Mouse (Mus musculus): ENCODE results near the gene Spata21.

The Spata21 gene

GRCm38 (mm10) chr4:141076761-141077506 is 11.2 kb upstream of the Spata21 start:
- DNase-seq, result peak; percentile 44 to 50

DNA sequence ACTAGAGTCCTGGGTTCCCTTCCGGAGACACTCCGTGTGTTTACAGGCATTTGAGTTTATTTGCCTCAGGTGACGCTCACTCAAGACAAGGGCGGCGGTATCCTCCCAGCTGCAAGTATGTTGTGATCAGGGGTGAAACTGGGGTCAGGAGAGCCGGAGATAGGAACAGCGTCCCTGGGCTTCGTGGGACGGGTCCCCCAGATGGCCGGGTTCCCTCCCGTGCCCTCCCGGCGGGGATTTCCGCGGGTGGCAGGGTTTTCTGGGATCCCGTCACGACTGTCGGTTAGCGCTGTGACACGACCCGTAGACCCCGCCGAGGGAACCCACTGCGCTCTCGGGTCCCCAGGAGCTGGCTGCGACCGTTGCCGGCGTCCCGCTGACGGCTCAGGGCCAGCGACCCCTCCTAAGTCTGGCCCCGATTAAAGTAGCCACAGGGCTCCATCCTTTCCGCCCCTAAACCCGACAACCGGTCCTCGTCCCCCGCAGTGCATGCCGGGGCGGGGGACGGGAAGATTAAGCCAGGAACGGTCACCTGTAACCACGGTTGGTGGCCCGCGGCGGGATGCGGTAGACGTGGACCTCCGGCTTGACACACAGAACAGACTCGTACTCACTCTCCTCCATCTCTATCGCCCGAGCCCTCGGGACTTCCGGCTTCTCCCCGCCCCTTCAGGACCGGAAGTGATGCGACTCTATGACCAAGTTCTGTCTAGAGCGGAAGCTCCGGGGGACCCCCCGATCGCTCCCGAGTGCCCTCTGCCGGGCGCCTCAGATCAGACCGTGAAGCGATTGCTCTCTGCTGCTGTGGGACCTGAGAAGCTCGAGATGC is 10.2 kb upstream of the Spata21 start, which contains the start of gene Necap2:
TSS of gene Necap2 (minus strand) at position 677 of the 829 bp plus-strand sequence.
- peak; percentile 95 to 96 for DNase-seq

GRCm38 (mm10) chr4:141078510-141079137 is 9.5 kb upstream of the Spata21 start:
- no peak for DNase-seq

DNA sequence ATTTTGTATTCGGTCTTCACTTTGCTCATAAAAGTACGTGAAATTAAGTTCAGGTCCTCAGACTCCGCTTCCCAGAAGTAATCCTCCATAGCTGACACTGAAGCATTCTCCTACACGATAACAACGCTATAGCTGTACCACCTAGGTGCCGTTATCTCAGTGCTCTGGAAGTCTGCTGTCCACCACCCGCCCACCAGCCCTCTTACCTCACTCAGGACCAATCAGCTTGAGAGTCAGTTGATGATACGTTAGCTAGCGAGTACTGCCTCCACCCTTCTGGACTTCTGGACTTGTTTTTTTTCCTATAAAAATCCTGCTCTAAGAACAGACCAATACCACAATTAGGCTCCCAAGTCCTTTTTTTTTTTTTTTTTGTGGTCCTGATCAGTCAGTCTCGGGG is 1.3 kb upstream of the Spata21 start:
- no peak for DNase-seq

DNA sequence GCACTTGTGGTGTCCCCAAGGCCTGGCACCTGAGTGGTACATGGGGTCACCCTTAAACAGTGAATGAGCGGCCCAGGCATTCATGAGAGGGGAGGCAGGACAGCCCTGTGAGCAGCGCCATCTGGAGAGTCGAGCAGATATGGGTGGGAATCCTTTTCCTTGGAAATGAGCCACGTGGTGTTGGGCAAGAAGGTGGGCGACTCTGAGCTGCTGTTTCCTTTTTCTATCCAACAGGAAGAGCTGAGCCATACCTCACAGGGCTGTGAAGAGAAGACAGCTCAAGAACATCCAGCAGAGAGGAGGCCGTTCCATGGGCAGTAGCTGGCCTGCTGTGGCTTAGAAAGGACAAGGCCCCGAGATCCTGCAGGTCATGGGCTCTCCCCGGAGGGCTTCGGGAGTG is 581 bp downstream of the Spata21 start:
- DNase-seq, result no peak

GRCm38 (mm10) chr4:141095016-141095415 is 6.9 kb downstream of the Spata21 start:
- DNase-seq, result no peak

DNA sequence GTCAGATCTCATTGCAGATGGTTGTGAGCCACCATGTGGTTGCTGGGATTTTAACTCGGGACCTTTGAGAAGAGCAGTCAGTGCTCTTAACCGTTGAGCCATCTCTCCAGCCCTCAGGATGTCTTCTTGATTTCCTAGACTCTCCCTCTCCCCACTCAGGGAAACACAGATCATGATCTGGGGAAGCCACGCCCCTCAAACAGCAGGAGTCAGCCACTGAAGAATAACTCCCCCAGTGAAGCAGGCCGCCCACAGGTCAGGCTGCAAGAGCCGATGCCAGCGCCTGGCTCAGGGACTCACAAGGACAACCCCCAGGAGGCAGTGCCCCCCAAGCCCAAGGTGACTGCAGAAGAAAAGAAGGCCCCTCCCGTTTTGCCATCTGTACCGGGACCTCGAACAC is 8.6 kb downstream of the Spata21 start:
- DNase-seq, result no peak

- no peak for DNase-seq
Observed at GRCm38 (mm10) chr4:141098935-141099334, 10.8 kb downstream of the Spata21 start.

GRCm38 (mm10) chr4:141099956-141100355 is 11.8 kb downstream of the Spata21 start:
- DNase-seq, result no peak

GRCm38 (mm10) chr4:141101291-141101690 is 13.2 kb downstream of the Spata21 start:
- no peak for DNase-seq

- peak in 1 of 2 experiments; percentile 27 for DNase-seq
Observed at GRCm38 (mm10) chr4:141101855-141102254, 13.7 kb downstream of the Spata21 start.

DNA sequence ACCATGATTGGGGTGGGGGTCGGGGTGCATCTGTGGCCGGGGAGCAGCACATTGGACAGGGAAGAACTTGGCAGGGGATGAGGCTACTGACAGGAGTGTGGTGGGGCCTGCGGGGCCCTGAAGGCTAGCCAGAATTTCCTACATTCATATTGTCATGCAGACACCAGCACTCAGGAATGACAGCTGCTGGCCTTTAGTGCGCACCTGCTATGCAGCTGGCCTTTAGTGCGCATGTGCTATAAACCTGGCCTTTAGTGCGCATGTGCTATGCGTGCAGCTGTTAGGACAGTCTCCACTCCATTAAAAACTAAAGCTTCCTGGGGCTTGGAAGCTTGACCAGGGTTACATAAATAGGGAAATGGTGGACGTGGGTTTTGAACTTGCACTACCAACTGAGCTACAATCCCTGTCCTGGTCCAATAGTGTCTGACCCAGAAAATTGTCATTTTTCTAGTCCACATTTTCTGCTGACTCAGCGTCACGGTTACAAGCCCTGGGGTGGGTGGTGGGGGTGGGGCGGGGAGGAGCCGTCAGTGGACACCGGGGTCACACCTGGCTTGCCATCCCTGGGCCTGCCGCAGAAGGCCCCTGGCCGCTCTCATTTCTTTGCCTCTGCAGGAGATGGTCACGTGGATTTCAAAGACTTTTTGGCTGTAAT is 18.5 kb downstream of the Spata21 start:
- no peak for DNase-seq

DNA sequence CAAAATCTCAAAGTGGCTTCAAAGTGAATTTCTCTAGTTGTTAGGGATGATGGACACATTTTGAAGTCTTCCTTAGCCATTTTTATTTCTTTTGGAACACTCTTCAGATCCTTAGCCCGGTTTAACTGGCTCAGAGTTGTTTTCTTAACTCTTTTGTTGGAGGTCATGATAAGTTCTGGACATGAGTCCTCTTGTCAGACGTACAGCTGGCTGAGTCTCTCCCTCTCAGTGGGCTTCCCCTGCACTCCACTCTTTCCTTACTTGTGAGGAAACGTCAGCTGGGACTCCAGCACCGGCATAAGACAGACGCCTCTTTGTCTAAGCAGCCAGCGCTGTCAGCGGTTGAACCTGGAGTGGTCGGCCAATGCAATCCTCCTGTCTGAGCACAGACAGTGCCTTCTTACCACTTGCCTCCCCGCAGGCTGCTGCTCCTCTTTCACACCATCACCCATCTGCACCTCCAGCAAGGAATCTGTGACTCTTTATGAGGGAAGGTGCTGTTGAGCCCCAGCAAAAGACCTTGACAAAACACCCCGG is 20.1 kb downstream of the Spata21 start:
- no peak for DNase-seq

GRCm38 (mm10) chr4:141113831-141114230 is 25.7 kb downstream of the Spata21 start:
- peak; percentile 58 to 70 for DNase-seq

DNA sequence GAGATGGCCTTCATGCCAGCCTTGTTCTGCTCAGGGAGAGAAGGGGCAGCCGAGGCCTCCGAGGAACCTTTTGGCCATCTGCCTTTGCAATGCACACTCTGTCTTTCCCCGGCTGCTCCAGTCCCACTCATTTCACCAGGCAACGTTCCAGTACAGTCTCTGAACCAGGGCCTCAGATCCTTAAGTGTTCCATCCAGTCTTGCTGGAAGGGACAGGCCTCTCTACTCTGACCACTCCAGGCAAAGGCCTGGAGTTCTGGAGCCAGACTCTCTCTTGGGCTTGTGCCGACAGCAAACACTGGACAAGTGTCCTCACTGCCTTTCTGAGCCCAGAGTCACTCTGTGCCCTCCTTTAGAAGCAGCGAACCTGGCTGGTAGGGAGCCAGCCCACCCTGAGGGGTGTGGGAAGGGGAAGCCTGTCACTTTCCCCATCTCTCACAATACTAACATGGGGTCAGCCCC is 26.4 kb downstream of the Spata21 start:
- peak; percentile 70 to 79 for DNase-seq

DNA sequence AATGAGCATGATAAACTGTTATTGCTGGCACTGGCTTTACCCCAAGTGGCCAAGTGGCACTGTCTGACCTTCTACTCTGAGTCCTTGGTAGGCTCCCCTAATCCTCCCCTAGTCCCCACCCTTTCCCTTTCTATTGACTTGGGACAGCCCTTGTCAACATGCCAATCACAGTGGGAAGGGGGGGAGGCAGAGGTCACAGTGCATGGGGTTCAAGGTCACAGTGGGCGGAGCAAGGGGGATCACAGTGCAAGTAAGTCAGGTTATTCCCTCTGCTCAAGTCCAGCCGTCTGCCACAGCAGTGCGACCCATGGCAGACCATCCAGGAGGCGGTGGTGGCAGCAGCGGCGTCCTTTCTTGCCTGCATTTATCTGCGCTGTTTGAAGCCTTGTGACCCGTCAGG is 27.3 kb downstream of the Spata21 start:
- no peak for DNase-seq

- DNase-seq, result no peak
Observed at GRCm38 (mm10) chr4:141118691-141119090, 30.6 kb downstream of the Spata21 start.

DNA sequence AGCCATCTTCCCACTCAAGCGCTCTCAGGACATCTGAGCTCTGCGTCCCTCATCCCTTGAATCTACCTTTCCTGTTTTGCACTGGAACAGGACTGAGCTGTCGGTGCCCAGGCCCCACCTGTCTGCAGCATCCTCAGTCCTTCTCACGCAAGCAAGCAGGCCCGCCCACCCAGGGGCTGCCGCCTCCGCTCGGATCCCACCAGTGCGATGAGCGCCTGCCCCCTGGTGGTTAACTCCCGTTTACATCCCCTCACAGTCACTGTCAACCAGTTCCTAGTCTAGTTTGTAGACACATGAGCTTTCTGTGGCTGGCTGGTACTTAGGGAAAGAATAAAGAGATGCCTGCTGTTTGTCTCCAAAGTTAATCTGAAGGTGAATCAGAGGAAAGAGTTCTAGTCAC is 32.6 kb downstream of the Spata21 start:
- peak in 1 of 2 experiments; percentile 50 for DNase-seq

DNA sequence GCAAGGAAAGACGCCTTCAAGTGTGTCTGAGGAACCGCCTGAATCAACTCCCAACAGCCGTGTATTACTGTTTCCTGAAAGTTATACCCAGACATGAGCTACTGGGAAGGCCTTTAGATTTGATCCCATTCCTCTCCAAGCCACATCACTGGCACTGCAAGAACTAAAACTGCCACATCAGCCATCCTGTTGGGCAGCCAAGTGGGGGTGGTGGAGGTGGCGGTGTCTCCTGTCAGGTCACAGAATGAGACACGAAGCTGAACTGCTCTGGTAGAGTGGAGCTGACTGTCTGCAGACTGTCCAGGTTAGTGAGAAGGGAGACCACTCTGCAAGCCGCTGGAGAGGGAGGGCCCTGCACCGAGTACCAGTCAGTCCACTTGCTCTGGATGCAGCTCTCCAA is 34.5 kb downstream of the Spata21 start:
- no peak for DNase-seq

GRCm38 (mm10) chr4:141123065-141123464 is 34.9 kb downstream of the Spata21 start:
- no peak for DNase-seq

DNA sequence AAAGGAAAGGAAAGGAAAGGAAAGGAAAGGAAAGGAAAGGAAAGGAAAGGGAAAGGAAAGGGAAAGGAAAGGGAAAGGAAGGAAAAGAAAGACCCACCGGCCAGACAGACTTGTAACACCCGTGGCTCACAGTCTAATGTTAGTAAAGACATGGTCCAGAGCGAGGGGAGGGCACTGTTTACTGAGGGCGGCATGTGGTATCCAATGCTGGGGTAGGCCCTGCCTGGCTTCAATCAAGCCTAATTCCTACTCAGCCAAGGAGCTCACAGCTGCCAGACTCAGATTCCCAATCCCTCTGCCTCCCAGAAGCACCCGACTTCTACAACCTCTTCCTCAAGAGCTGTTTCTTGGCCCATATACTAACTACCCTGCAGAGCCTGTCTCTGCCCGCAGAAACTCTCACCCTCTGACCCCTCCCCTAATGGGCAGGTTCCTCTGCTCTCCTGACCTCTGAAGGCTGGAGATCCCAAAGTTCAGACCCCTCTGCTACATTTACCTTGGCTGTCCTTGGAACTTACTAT is 41.1 kb downstream of the Spata21 start:
- no peak for DNase-seq

DNA sequence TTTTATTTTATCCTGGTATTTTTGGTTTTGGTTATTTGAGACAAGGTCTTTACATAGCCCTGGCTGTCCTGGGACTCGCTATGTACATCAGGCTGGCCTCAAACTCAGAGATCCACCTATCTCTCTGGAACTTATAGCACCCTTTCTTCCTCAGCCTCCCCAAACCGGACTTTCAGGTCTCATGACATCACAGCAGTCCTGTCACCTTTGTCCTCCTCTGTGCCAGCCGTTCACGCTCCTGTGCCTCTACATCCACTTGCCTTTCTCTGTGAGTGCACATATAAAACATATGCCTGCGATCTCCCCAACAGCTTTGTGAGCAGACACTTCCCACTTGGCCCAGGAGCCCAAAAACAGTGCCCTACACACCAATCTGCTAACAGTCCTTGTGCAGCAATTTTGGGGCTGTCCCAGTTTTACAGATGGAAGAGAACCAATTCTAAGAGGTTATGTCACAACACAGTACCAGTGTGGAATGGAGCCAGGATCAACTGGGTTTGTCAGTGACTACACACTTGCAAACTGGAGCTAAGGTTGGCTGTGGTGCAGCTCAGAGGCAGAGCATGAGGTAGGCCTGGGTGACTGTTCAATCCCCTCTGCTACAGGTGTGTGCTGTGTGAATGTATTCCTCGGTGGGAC is 42.7 kb downstream of the Spata21 start:
- peak; percentile 64 to 70 for DNase-seq

Data from lung, adult 18-20 months (tissue).